Mouse (Mus musculus) forebrain, postnatal 0 days (tissue): Measurements from ENCODE around the gene 1110008L16Rik. TPM values are rescaled to one million over a fixed set of nuclear protein-coding genes. Genes with fewer than 3 reads are reported as not detected.

Source experiments
- ATAC-seq: fragments of 200-750 bp; cut with Nextera tagmentation; 2 replicates; pipeline ENCODE4 v1.8.0; 2017; ENCODE audit warnings: mild to moderate bottlenecking, moderate library complexity
- DNase-seq: peaks from one replicate; pipeline ENCODE4 v3.0.0-alpha.2; 2015
- H3K27ac ChIP-seq: fragments of 300-500 bp; sonication (generic); 2 replicates; pipeline ENCODE4 v1.5.1; 2014; ENCODE audit warnings: low read depth, mild to moderate bottlenecking, antibody characterized with exemption, low read length, moderate library complexity, mixed read lengths
- H3K27me3 ChIP-seq: fragments of 300-500 bp; sonication (generic); 2 replicates; pipeline ENCODE4 v1.6.1; 2014; ENCODE audit warnings: mild to moderate bottlenecking, low read length, mixed read lengths; ENCODE audit not compliant: insufficient read depth
- H3K36me3 ChIP-seq: fragments of 300-500 bp; sonication (generic); 2 replicates; pipeline ENCODE4 v1.6.1; 2014; ENCODE audit warnings: mild to moderate bottlenecking, moderate library complexity; ENCODE audit not compliant: insufficient read depth
- H3K4me1 ChIP-seq: fragments of 300-500 bp; sonication (generic); 2 replicates; pipeline ENCODE4 v1.6.1; 2014; ENCODE audit warnings: antibody characterized with exemption; ENCODE audit not compliant: insufficient read depth
- H3K4me2 ChIP-seq: fragments of 300-500 bp; sonication (generic); 2 replicates; pipeline ENCODE4 v1.6.1; 2014; ENCODE audit warnings: low read depth, mild to moderate bottlenecking, moderate library complexity
- H3K4me3 ChIP-seq: fragments of 300-500 bp; sonication (generic); 2 replicates; pipeline ENCODE4 v1.5.1; 2014; ENCODE audit warnings: low read depth, low read length, mixed read lengths
- H3K9ac ChIP-seq: fragments of 300-500 bp; sonication (generic); 2 replicates; pipeline ENCODE4 v1.6.1; 2014; ENCODE audit warnings: mild to moderate bottlenecking
- H3K9me3 ChIP-seq: fragments of 300-500 bp; sonication (generic); 2 replicates; pipeline ENCODE4 v1.6.1; 2016; ENCODE audit warnings: low read length
- CTCF ChIP-seq: sonication (generic); IDR thresholded peaks from 2 replicates; pipeline ENCODE4 v1.5.1; 2016; ENCODE audit warnings: antibody characterized with exemption, control low read depth, low read depth
- WGBS: fragments of 180-500 bp; shearing (Covaris S2); extraction: QIAGEN DNeasy Blood & Tissue Kit; methylation state at CpG from one replicate; pipeline ENCODE4 v1.1.7; 2014; 5-methylcytosine and 5-hydroxymethylcytosine counted together
- polyA plus RNA-seq: library from polyadenylated mRNA; unstranded; fragments of >200 nt; fragmentation: Nextera tagmentation; extraction: Ambion mirVana; gene quantifications from 2 replicates; pipeline ENCODE4 v1.2.1, GENCODE M21; 2015
- total RNA-seq: library from RNA; depleted of rRNA; stranded (reverse); fragments of >200 nt; gene quantifications from 2 replicates; pipeline ENCODE4 v1.2.3, GENCODE M21; 2014

1110008L16Rik gene
- total and polyA plus RNA-seq, 2 experiments from 2014 or later = 11.9 to 15.6 TPM

DNA sequence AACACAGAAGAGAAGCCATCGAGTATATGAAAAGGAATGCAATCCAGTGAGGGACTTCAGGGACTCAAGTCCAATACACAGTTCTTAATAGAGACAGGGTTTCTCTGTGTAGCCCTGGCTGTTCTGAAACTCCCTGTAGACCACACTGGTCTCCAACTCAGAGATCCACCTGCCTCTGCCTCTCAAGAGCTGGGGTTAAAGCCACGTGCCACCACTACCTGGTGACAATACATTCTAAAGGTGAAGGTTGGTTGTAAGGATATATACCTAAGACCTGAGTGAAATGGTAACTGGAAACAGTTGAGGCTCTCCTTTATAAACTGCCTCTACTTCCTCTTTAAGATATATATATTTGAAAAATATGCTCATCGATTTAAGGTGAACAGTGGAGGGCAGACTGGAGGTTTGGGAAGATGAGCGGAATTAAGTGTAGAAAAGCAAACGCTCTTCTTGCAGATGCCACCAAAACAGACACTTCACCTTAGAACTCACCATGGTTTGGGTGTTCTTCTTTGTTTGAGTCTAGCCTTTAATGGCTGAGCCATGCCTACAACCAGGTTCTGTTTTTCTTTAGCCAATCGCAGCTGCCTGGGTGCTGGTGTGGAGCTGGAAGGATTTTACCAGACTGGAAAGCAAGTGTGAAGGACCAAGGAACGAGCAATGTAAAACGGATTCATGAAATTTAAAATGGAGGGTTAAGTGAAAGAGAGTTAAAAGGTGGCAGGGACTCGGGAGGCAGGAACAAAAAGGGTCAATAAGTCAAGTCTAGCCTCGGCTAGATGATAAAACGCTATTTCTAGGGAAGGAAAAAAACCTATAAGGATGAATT lies 2.3 kb downstream of the 1110008L16Rik start:
- TF ChIP-seq CTCF = no peak
- ATAC-seq (no peak), DNase-seq (peak; percentile 50)
- H3K9ac ChIP-seq = peak overlapping the region; percentile 62
- peaks cover 23% of the 10 kb centered on the region for H3K36me3 ChIP-seq
- 36% methylated on average over 11 of the region's 11 CpGs for WGBS
- no peaks in the 10 kb centered on the region for H3K27me3 ChIP-seq
- H3K4me3 ChIP-seq = peak overlapping the region; percentile 69
- H3K27ac ChIP-seq = peak overlapping the region; percentile 85
- peak overlapping the region; percentile 66 for H3K4me2 ChIP-seq
- no peaks in the 10 kb centered on the region for H3K9me3 ChIP-seq
- peaks cover 27% of the 10 kb centered on the region for H3K4me1 ChIP-seq

GRCm38 (mm10) chr12:55302485-55303441 lies 3.4 kb downstream of the 1110008L16Rik start, which contains the start of gene Ppp2r3c:
TSS of gene Ppp2r3c (minus strand) at chr12:55302998.
- Histone ChIP-seq H3K27ac (peak within 1 kb of the TSS; percentile 85), H3K4me2 (peak within 1 kb of the TSS; percentile 72)
- under 1% methylated on average over 55 of the region's 55 CpGs for WGBS

GRCm38 (mm10) chr12:55306371-55306770 lies 7.0 kb downstream of the 1110008L16Rik start:
- H3K4me2 ChIP-seq = no peak overlapping the region
- 98% methylated on average over 4 of the region's 4 CpGs for WGBS
- no peak overlapping the region for H3K9ac ChIP-seq
- no peak overlapping the region for H3K4me3 ChIP-seq
- H3K36me3 ChIP-seq = no peaks in the 10 kb centered on the region
- DNase-seq = no peak
- no peaks in the 10 kb centered on the region for H3K27me3 ChIP-seq
- no peaks in the 10 kb centered on the region for H3K9me3 ChIP-seq
- ATAC-seq = no peak
- H3K4me1 ChIP-seq = peaks cover 15% of the 10 kb centered on the region
- TF ChIP-seq CTCF = no peak
- no peak overlapping the region for H3K27ac ChIP-seq

More at GRCm38 (mm10) chr12:55302485-55303441, 3.4 kb downstream of the 1110008L16Rik start, which contains the start of gene Ppp2r3c:
- TF ChIP-seq CTCF = no peak
- H3K4me1 ChIP-seq = peaks cover 27% of the 10 kb centered on the region
- DNase-seq = peak; percentile 96
- ATAC-seq = peak; percentile 94
- H3K9me3 ChIP-seq = no peaks in the 10 kb centered on the region
- no peaks in the 10 kb centered on the region for H3K27me3 ChIP-seq
- peaks cover 14% of the 10 kb centered on the region; the same call in 1 of the 2 replicates for H3K36me3 ChIP-seq
- peak within 1 kb of the TSS; percentile 62 for H3K9ac ChIP-seq
- peak within 1 kb of the TSS; percentile 69 for H3K4me3 ChIP-seq

GRCm38 (mm10) chr12:55307566-55307965 lies 8.2 kb downstream of the 1110008L16Rik start:
- TF ChIP-seq CTCF = no peak
- H3K9ac ChIP-seq = no peak overlapping the region
- DNase-seq (peak; percentile 49), ATAC-seq (peak; percentile 44)
- peak overlapping the region; percentile 13; the same call in 1 of the 2 replicates for H3K4me2 ChIP-seq
- no peaks in the 10 kb centered on the region for H3K36me3 ChIP-seq
- H3K27me3 ChIP-seq = no peaks in the 10 kb centered on the region
- peaks cover 9% of the 10 kb centered on the region; the same call in 1 of the 2 replicates for H3K4me1 ChIP-seq
- H3K27ac ChIP-seq = no peak overlapping the region
- no peak overlapping the region; the same call in 1 of the 2 replicates for H3K4me3 ChIP-seq
- WGBS = 41% methylated on average over 6 of the region's 6 CpGs
- no peaks in the 10 kb centered on the region for H3K9me3 ChIP-seq

- Histone ChIP-seq H3K4me2 (no peak overlapping the region), H3K27ac (no peak overlapping the region), H3K9me3 (no peaks in the 10 kb centered on the region), H3K4me3 (no peak overlapping the region), H3K9ac (no peak overlapping the region), H3K36me3 (no peaks in the 10 kb centered on the region), H3K27me3 (no peaks in the 10 kb centered on the region), H3K4me1 (peaks cover 4% of the 10 kb centered on the region; the same call in 1 of the 2 replicates)
- no peak for ATAC-seq
- no peak for TF ChIP-seq CTCF
- no peak for DNase-seq
- 95% methylated on average over 9 of the region's 9 CpGs for WGBS
Measured at GRCm38 (mm10) chr12:55308731-55309130, 9.4 kb downstream of the 1110008L16Rik start.

DNA sequence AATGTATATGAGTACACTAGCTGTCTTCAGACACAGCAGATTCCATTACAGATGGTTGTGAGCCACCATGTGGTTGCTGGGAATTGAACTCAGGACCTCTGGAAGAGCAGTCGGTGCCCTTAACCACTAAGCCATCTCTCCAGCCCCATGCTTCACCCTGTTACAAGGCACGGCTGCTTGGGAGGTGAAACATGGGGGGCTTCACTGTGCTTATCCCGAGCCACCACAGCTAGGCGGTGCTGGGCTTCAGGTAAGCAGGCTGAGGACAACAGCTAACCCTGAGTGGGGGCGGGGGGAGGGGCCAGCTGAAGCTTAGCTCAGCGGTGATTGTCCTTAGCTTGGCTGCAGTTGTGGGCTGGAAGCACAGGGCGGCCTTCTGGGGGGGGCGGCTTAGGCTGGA lies 10.1 kb downstream of the 1110008L16Rik start:
- no peak for DNase-seq
- no peak for TF ChIP-seq CTCF
- Histone ChIP-seq H3K27me3 (no peaks in the 10 kb centered on the region), H3K9ac (no peak overlapping the region), H3K4me1 (no peaks in the 10 kb centered on the region), H3K9me3 (no peaks in the 10 kb centered on the region), H3K4me3 (no peak overlapping the region), H3K27ac (no peak overlapping the region), H3K36me3 (no peaks in the 10 kb centered on the region), H3K4me2 (no peak overlapping the region)
- 71% methylated on average over 8 of the region's 8 CpGs for WGBS
- ATAC-seq = no peak
